Mouse (Mus musculus): ENCODE results near the gene Bmpr1b.

- no peak for TF ChIP-seq CTCF (IDR thresholded peaks at IDR 0.05; ENCODE audit: borderline replicate concordance, insufficient read depth, low read depth, low read length)
- TF ChIP-seq POLR2A (IDR thresholded peaks at IDR 0.05; ENCODE audit: borderline replicate concordance, insufficient read depth, low read length), result no peak
These were observed 371.4 kb downstream of the Bmpr1b start for GRCm38 (mm10) chr3:141797789-141798188.

Measured in cerebellum, adult 2 months (tissue).